Mouse (Mus musculus) right cerebral cortex, postnatal 14 days (tissue): Measurements from ENCODE around the gene Gm21586.
"Not testable (repeated sequence)": the region's sequence is repeated elsewhere in the genome, so short reads cannot be mapped to it uniquely, and the experiment has no call there.

Experiments used
- DNase-seq: peaks from one replicate; pipeline ENCODE4 v3.0.0; 2022

The Gm21586 gene

DNA sequence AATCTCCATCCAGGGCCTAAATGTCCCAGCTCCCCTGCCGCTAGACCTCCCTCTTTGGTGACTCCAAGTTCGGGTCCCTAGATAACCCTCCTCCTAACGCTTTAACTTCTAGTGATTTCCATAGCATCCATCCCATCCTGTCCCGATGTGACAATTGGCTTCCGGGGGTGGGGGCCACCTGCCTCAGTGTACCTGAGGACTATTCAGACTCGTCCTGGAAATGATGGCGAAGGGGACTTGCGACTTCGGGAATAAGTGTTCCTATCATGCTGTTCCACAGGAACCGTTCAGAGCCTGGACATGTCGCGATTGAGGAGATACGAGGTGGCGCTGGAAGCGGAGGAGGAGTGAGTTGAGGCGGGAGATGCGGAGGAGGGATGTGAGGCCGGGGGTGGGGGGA is at the start of gene Gm21586:
Gm21586 (plus strand) TSS at position 301 of the 400 bp plus-strand sequence.
- not testable (repeated sequence) for DNase-seq

- DNase-seq, result not testable (repeated sequence)
Observed at GRCm38 (mm10) chr4:42466452-42466851, 27.3 kb downstream of the Gm21586 start, which contains the start of gene Gm2163. Gene Gm2163, plus strand, starts transcription at chr4:42466752.
